Mouse (Mus musculus) central nervous system, embryonic 11.5 days (tissue): ENCODE results near the gene Bdh1. TPM values are rescaled to one million over a fixed set of nuclear protein-coding genes. Genes with fewer than 3 reads are reported as not detected.

Experiments used
- polyA plus RNA-seq: library from polyadenylated mRNA; depleted of rRNA; stranded (reverse); fragments of >200 nt; gene quantifications from 2 replicates; pipeline ENCODE4 v1.2.3, GENCODE M21; 2012; rRNA removed

The Bdh1 gene
- polyA plus RNA-seq, result 35.2 and 53.1 TPM in 2 replicates

GRCm38 (mm10) chr16:31422000-31422399, at the start of gene Bdh1:
Gene Bdh1 (plus strand): TSS chr16:31422280.

Other genes with a start within 250 kb of the Bdh1 start
- 17.0 and 23.8 TPM in 2 replicates for gene Acap2, start 221.0 kb upstream of the Bdh1 start, polyA plus RNA-seq
- gene Ppp1r2, start 147.0 kb upstream of the Bdh1 start, polyA plus RNA-seq, result 52.8 and 53.4 TPM in 2 replicates
- 24.3 and 41.1 TPM in 2 replicates for gene Apod, start 107.5 kb upstream of the Bdh1 start, polyA plus RNA-seq
- gene Dlg1, start 241.2 kb downstream of the Bdh1 start, polyA plus RNA-seq, result 44.2 and 55.3 TPM in 2 replicates